Mouse (Mus musculus) heart, embryonic 16.5 days (tissue): Measurements from ENCODE around the gene Gpr31b. TPM values are rescaled to one million over a fixed set of nuclear protein-coding genes. Genes with fewer than 3 reads are reported as not detected.
"Not testable (repeated sequence)": the region's sequence is repeated elsewhere in the genome, so short reads cannot be mapped to it uniquely, and the experiment has no call there.

Experiments used
- ATAC-seq: fragments of 200-750 bp; cut with Nextera tagmentation; replicated peaks from 2 replicates; pipeline ENCODE4 v1.8.0; 2017; ENCODE audit warnings: moderate number of reproducible peaks; ENCODE audit not compliant: insufficient read depth, low FRiP score; ENCODE audit errors: extremely low read depth
- H3K27ac ChIP-seq: fragments of 300-500 bp; sonication (generic); 2 replicates; pipeline ENCODE4 v1.5.1; 2014; ENCODE audit warnings: mild to moderate bottlenecking, low read length, control low read depth, moderate library complexity
- H3K27me3 ChIP-seq: fragments of 300-500 bp; sonication (generic); 2 replicates; pipeline ENCODE4 v1.6.1; 2014; ENCODE audit warnings: low read length, mixed read lengths; ENCODE audit not compliant: control insufficient read depth, insufficient read depth
- H3K36me3 ChIP-seq: fragments of 300-500 bp; sonication (generic); 2 replicates; pipeline ENCODE4 v1.6.1; 2014; ENCODE audit not compliant: control insufficient read depth, insufficient read depth
- H3K4me1 ChIP-seq: fragments of 300-500 bp; sonication (generic); 2 replicates; pipeline ENCODE4 v1.6.1; 2014; ENCODE audit warnings: low read length, mixed read lengths; ENCODE audit not compliant: control insufficient read depth, insufficient read depth
- H3K4me2 ChIP-seq: fragments of 300-500 bp; sonication (generic); 2 replicates; pipeline ENCODE4 v1.6.1; 2014; ENCODE audit warnings: low read depth, mild to moderate bottlenecking, control low read depth, low read length
- H3K4me3 ChIP-seq: fragments of 300-500 bp; sonication (generic); 2 replicates; pipeline ENCODE4 v1.5.1; 2014; ENCODE audit warnings: mild to moderate bottlenecking, control low read depth, low read length
- H3K9ac ChIP-seq: fragments of 300-500 bp; sonication (generic); 2 replicates; pipeline ENCODE4 v1.6.1; 2014; ENCODE audit warnings: low read length, control low read depth
- H3K9me3 ChIP-seq: fragments of 300-500 bp; sonication (generic); replicated peaks from 2 replicates; pipeline ENCODE4 v1.6.1; 2016; ENCODE audit warnings: low read length; ENCODE audit not compliant: control insufficient read depth
- WGBS: fragments of 180-500 bp; shearing (Covaris S2); extraction: QIAGEN DNeasy Blood & Tissue Kit; methylation state at CpG from one replicate; pipeline ENCODE4 v1.1.7; 2014; 5-methylcytosine and 5-hydroxymethylcytosine counted together
- polyA plus RNA-seq: library from polyadenylated mRNA; unstranded; fragments of >200 nt; fragmentation: Nextera tagmentation; extraction: Ambion mirVana; gene quantifications from 2 replicates; pipeline ENCODE4 v1.2.1, GENCODE M21; 2015

The Gpr31b gene
- polyA plus RNA-seq, result 0.13 and 0.19 TPM in 2 replicates

DNA sequence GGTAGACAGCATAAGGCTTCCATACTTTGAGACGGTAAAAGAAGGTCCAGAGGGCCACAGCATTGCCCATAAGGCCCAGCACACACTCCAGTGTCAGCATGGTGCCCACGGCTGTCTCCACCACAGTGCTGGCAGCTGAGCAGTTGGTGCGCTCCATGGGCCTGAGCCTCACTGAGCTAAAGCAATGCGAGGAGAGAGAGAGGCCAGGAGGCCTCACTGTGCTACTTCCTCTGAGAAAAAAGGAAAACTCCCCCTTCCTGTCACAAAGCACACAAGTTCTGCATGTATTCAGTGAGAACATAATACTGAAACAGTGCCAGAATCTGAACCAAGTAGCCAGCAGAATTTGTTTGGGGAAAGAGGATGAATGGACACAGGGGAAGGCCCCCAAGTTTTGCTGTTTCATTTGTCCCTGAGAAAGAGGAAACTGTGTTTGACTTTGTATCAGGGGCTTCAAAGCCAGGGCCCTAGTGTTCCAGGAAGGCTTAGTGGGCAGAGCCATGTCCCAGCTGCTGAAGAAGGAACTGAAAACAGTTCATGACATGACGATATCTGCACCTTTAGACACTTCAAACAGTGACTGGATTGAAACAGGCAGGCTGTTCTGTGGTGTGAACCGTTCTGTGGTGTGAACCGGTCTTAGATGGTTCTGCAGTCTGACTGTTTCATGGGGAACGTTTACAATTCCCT lies at the start of gene Gpr31b:
TSS of gene Gpr31b (minus strand) at position 173 of the 690 bp plus-strand sequence.
- H3K4me3 ChIP-seq, ATAC-seq, H3K9me3 ChIP-seq, H3K4me2 ChIP-seq, H3K27ac ChIP-seq, H3K36me3 ChIP-seq, H3K9ac ChIP-seq, H3K4me1 ChIP-seq, H3K27me3 ChIP-seq: not testable (repeated sequence)
- WGBS, result 50% methylated on average over 1 of the region's 8 CpGs

DNA sequence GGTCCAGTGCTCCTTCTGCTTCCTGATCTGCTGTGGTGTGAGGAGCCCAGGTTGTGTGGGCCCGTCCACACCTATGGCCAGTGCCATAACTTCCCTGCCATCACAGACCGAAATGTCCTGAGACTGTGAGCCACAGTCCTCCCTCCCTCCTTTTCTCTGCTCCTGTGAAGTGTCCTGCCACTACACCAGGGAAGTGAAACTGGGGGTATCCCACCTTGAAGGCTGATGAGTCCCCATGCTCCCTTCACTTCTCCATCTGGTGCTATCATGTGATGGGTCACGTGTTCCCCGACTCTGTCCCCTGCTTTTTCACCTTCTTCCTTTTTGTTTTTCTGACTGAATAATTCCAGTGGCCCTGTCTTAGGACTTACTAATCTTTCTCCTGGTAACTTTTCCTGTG lies 40.9 kb upstream of the Gpr31b start:
- 82% methylated on average over 2 of the region's 4 CpGs for WGBS
- H3K9me3 ChIP-seq, H3K27ac ChIP-seq, H3K4me1 ChIP-seq, H3K36me3 ChIP-seq, H3K4me3 ChIP-seq, H3K4me2 ChIP-seq, H3K9ac ChIP-seq, H3K27me3 ChIP-seq, ATAC-seq: not testable (repeated sequence)

DNA sequence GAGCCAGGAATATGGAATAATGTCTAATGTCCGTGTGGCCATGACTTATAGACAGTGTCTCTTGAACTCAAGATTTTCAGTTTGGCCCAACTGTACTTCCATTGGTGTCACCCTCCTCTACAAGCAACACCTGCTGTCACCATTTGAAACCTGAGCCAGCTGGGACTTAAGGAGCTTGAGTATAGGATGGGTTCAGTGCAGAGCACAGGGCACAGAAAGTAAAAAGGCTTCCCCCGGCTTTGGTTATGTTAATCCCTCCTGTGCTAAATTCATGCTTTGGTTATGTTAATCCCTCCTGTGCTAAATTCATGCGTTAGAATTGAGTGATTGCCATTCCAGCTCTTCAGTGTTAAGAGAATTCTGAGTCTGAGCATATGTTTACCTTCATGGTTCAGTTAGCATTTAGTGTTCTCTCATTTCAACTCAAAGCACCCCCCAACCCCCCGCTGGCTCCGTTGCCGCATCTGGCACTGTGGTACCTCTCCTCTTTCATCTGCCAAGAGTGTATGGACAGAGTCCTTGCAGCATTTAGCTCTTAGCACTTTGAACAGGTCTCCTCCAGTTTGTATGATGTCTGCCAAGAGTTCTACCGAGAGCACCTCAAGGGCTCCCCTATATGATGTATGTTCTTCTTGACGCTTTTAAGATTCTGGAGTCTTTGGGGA lies 40.1 kb upstream of the Gpr31b start:
- H3K9ac ChIP-seq, H3K4me1 ChIP-seq, H3K27ac ChIP-seq, H3K4me2 ChIP-seq, ATAC-seq, H3K27me3 ChIP-seq, H3K9me3 ChIP-seq, H3K36me3 ChIP-seq, H3K4me3 ChIP-seq: not testable (repeated sequence)
- WGBS, result 66% methylated on average over 5 of the region's 8 CpGs

DNA sequence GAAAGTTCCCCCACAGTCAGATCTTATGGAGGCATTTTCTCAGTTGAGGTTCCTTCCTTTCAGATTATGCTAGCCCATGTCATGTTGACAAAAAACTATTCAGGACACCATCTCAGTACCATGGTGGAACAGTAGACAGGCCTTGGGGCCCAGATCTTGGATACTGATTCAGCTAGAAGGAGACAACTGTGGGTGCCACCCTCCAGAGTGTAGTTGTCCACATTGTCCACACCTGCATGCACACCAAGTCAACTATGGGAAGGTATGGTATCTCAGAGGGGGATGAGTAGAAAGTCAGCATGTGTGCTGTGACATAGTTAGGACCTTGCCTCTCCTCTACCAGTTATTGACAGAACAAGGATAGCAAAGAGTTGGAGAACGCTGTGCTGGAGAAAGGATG lies 39.4 kb upstream of the Gpr31b start:
- H3K27me3 ChIP-seq, H3K4me2 ChIP-seq, H3K36me3 ChIP-seq, H3K9ac ChIP-seq, ATAC-seq, H3K4me3 ChIP-seq, H3K27ac ChIP-seq, H3K9me3 ChIP-seq, H3K4me1 ChIP-seq: not testable (repeated sequence)
- no CpG with 5 or more reads among the region's 1 CpGs for WGBS

DNA sequence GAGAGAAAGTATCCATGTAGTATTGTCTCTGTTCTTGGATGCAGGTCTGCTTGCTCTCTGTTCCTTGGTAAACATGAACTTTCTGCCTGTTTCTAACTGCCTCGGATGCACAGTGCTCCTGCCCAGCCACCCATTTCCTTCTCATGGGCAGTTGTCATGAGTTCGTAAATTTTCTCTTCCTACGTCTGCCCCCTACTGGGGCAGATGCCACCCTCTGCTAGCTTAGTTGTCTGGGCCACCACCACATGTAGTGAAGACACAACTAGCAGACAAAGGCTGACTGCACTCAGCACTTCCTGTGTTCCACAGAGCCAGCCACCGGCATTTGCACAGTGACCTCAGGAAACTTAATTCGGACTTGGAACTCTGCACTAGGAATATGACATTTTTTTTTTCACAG lies 17.1 kb upstream of the Gpr31b start:
- H3K27me3 ChIP-seq, H3K36me3 ChIP-seq, H3K9me3 ChIP-seq, H3K9ac ChIP-seq, H3K27ac ChIP-seq, H3K4me2 ChIP-seq, H3K4me3 ChIP-seq, ATAC-seq, H3K4me1 ChIP-seq: not testable (repeated sequence)
- 71% methylated on average over 3 of the region's 5 CpGs for WGBS

DNA sequence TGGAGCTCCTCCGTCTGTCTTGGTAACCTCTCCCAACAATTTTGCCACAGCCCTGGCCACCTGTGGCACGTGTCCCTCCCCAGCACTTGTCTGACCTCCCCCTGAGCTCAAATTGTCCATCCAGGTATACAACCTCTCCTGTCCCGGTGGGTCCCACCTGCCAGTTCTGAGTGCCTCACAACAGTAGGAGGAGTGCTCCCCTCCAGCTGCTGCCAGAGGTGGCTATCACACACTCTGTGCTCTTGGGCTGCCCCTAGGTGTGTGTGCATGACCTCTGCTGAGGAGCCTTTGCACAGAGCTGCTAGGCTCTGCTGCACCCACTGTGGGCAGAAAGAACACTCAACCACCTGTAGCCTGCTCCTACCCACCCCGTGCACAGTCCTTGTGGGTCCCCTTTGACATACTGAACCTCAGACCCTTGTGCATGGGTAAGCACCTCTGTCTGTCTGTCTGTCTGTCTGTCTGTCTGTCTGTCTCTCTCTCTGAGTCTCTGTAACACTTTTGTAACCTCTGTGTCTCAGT lies 15.8 kb upstream of the Gpr31b start:
- not testable (repeated sequence) for ATAC-seq, H3K9ac ChIP-seq, H3K9me3 ChIP-seq, H3K4me2 ChIP-seq, H3K4me3 ChIP-seq, H3K4me1 ChIP-seq, H3K27me3 ChIP-seq, H3K27ac ChIP-seq, H3K36me3 ChIP-seq
- 80% methylated on average over 1 of the region's 4 CpGs for WGBS

DNA sequence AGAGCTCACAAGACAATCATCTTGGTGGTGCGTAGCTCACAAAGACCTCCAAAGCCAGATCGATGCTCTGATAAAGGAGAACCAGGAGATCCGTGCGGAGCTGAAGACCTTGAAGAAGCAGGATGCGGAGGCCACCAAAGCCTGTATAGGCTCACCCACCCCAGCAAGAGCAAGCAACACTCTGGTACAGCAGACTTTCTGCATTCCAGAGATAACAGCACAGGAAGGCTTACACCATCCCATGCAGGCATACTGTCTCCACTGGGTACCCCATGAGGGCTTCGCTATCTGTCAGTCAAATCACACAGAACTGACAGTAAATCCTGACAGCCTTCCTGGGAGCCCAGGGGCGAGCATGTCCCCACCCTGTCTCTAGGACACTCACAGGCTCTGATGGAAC lies 10.8 kb upstream of the Gpr31b start:
- not testable (repeated sequence) for H3K4me3 ChIP-seq, H3K4me1 ChIP-seq, H3K9me3 ChIP-seq, H3K36me3 ChIP-seq, H3K27me3 ChIP-seq, H3K4me2 ChIP-seq, H3K9ac ChIP-seq, ATAC-seq, H3K27ac ChIP-seq
- 41% methylated on average over 2 of the region's 7 CpGs for WGBS

DNA sequence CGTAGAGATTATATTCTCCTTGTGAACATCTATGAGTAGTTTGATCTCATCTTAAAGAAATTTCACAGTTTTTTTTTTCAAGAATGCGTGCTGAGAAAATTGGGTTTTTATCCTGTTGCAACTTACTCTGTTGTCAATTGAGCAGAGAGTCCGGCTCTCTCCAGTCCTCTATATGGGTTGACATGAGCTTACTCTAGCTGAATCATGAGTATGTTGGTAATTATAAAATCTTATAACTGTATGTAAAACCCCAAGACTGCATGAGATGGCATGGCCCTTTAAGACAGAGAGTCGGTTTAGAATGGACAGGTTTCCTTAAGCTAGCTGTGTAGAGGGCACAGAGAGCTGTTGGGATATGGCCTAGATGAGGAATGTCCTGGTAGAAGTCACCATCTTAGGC lies 8.7 kb upstream of the Gpr31b start, which contains the start of gene Tcp10b:
TSS of gene Tcp10b (plus strand) at position 301 of the 400 bp plus-strand sequence.
- H3K27me3 ChIP-seq, H3K4me1 ChIP-seq, H3K4me2 ChIP-seq, H3K4me3 ChIP-seq, H3K9ac ChIP-seq, H3K27ac ChIP-seq, ATAC-seq, H3K36me3 ChIP-seq, H3K9me3 ChIP-seq: not testable (repeated sequence)
- 85% methylated on average over 4 of the region's 4 CpGs for WGBS

DNA sequence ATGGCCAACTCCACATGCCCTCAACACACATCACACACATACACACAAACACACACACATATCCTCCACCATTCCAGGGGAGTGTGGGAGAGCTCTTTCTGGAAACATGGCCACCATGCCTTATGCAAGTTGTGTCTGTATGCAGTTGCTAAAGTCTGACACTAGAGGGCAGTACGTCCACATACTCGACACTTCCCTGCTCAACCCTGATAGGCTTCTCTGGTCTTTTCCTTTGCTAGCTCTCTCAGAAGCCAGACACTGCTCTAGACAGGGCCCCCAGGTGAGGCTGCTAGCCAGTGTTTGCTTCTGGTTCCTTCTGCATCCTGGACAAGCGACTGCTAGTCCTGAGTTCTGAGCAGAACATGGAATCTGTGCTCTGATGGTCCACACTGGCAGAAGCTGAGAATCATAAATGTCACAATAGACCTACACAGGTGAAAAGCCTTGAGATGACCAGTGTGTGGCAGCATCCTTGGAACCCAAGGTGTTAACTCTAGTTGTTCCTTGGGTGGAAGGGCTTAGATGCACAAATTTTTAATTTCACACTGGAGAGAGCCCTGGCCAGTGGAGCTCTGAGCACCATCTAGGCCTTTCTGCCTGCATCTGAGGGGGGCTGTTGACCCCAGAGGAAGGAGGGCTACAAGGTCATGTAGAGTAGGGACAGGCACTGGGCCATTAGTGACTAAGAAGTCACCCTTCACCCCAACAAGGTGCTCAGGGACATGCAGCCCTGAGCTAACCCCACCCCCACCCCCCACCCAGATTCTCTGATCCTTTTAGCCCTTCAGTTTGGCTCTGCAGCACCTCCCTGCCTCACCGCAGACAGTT lies 8.0 kb downstream of the Gpr31b start:
- H3K27me3 ChIP-seq, H3K36me3 ChIP-seq, H3K27ac ChIP-seq, H3K9me3 ChIP-seq, H3K4me1 ChIP-seq, H3K9ac ChIP-seq, H3K4me3 ChIP-seq, H3K4me2 ChIP-seq: not testable (repeated sequence)
- ATAC-seq, result peak; percentile 71
- WGBS, result 6% methylated on average over 3 of the region's 4 CpGs
